Mouse (Mus musculus): ENCODE results near the gene Frmd4a.

Frmd4a gene

GRCm38 (mm10) chr2:4340378-4340777 is 322.9 kb downstream of the Frmd4a start:
- TF ChIP-seq CTCF (conservative IDR thresholded peaks at IDR 0.05; ENCODE audit: low read length) (no peak), NANOG (IDR thresholded peaks at IDR 0.05; ENCODE audit: borderline replicate concordance, low read length) (no peak), POU5F1 (IDR thresholded peaks at IDR 0.05; ENCODE audit: borderline replicate concordance, low read length) (no peak)
- Histone ChIP-seq H3K4me3 (replicated peaks; ENCODE audit: low read length) (no peak overlapping the region), H3K36me3 (ENCODE audit: insufficient read depth, low read length) (no peaks in the 10 kb centered on the region), H3K9me3 (ENCODE audit: low read length) (no peaks in the 10 kb centered on the region; the same call in 1 of the 2 replicates), H3K4me1 (replicated peaks; ENCODE audit: low read depth, low read length) (no peaks in the 10 kb centered on the region), H3K27me3 (ENCODE audit: insufficient read depth, low read length) (no peaks in the 10 kb centered on the region)

GRCm38 (mm10) chr2:4341141-4341540 is 323.6 kb downstream of the Frmd4a start:
- H3K9me3 ChIP-seq (ENCODE audit: low read length), result no peaks in the 10 kb centered on the region; the same call in 1 of the 2 replicates
- H3K4me1 ChIP-seq (replicated peaks; ENCODE audit: low read depth, low read length), result no peaks in the 10 kb centered on the region
- TF ChIP-seq CTCF (conservative IDR thresholded peaks at IDR 0.05; ENCODE audit: low read length), result no peak
- TF ChIP-seq NANOG (IDR thresholded peaks at IDR 0.05; ENCODE audit: borderline replicate concordance, low read length), result no peak
- no peak for TF ChIP-seq POU5F1 (IDR thresholded peaks at IDR 0.05; ENCODE audit: borderline replicate concordance, low read length)
- H3K36me3 ChIP-seq (ENCODE audit: insufficient read depth, low read length), result no peaks in the 10 kb centered on the region
- H3K4me3 ChIP-seq (replicated peaks; ENCODE audit: low read length), result no peak overlapping the region
- H3K27me3 ChIP-seq (ENCODE audit: insufficient read depth, low read length), result no peaks in the 10 kb centered on the region

- Histone ChIP-seq H3K4me1 (replicated peaks; ENCODE audit: low read depth, low read length) (no peaks in the 10 kb centered on the region), H3K36me3 (ENCODE audit: insufficient read depth, low read length) (no peaks in the 10 kb centered on the region), H3K4me3 (replicated peaks; ENCODE audit: low read length) (no peak overlapping the region), H3K9me3 (ENCODE audit: low read length) (no peaks in the 10 kb centered on the region; the same call in 1 of the 2 replicates), H3K27me3 (ENCODE audit: insufficient read depth, low read length) (no peaks in the 10 kb centered on the region)
- TF ChIP-seq POU5F1 (IDR thresholded peaks at IDR 0.05; ENCODE audit: borderline replicate concordance, low read length) (no peak), NANOG (IDR thresholded peaks at IDR 0.05; ENCODE audit: borderline replicate concordance, low read length) (no peak), CTCF (conservative IDR thresholded peaks at IDR 0.05; ENCODE audit: low read length) (no peak)
These were observed 324.5 kb downstream of the Frmd4a start for GRCm38 (mm10) chr2:4342005-4342404.

- Histone ChIP-seq H3K9me3 (ENCODE audit: low read length) (no peaks in the 10 kb centered on the region; the same call in 1 of the 2 replicates), H3K4me3 (replicated peaks; ENCODE audit: low read length) (no peak overlapping the region), H3K4me1 (replicated peaks; ENCODE audit: low read depth, low read length) (no peaks in the 10 kb centered on the region), H3K27me3 (ENCODE audit: insufficient read depth, low read length) (no peaks in the 10 kb centered on the region), H3K36me3 (ENCODE audit: insufficient read depth, low read length) (no peaks in the 10 kb centered on the region)
- TF ChIP-seq NANOG (IDR thresholded peaks at IDR 0.05; ENCODE audit: borderline replicate concordance, low read length) (no peak), CTCF (conservative IDR thresholded peaks at IDR 0.05; ENCODE audit: low read length) (no peak), POU5F1 (IDR thresholded peaks at IDR 0.05; ENCODE audit: borderline replicate concordance, low read length) (no peak)
These were observed 326.9 kb downstream of the Frmd4a start for GRCm38 (mm10) chr2:4344411-4344810.

- no peaks in the 10 kb centered on the region for H3K36me3 ChIP-seq (ENCODE audit: insufficient read depth, low read length)
- no peaks in the 10 kb centered on the region; the same call in 1 of the 2 replicates for H3K9me3 ChIP-seq (ENCODE audit: low read length)
- H3K27me3 ChIP-seq (ENCODE audit: insufficient read depth, low read length), result no peaks in the 10 kb centered on the region
- no peak overlapping the region for H3K4me3 ChIP-seq (replicated peaks; ENCODE audit: low read length)
- no peaks in the 10 kb centered on the region for H3K4me1 ChIP-seq (replicated peaks; ENCODE audit: low read depth, low read length)
- no peak for TF ChIP-seq NANOG (IDR thresholded peaks at IDR 0.05; ENCODE audit: borderline replicate concordance, low read length)
- no peak for TF ChIP-seq CTCF (conservative IDR thresholded peaks at IDR 0.05; ENCODE audit: low read length)
- TF ChIP-seq POU5F1 (IDR thresholded peaks at IDR 0.05; ENCODE audit: borderline replicate concordance, low read length), result no peak
These were observed 328.7 kb downstream of the Frmd4a start for GRCm38 (mm10) chr2:4346232-4346631.

GRCm38 (mm10) chr2:4346953-4347352 is 329.4 kb downstream of the Frmd4a start:
- no peaks in the 10 kb centered on the region for H3K4me1 ChIP-seq (replicated peaks; ENCODE audit: low read depth, low read length)
- H3K36me3 ChIP-seq (ENCODE audit: insufficient read depth, low read length), result no peaks in the 10 kb centered on the region
- TF ChIP-seq POU5F1 (IDR thresholded peaks at IDR 0.05; ENCODE audit: borderline replicate concordance, low read length) (no peak), CTCF (conservative IDR thresholded peaks at IDR 0.05; ENCODE audit: low read length) (no peak), NANOG (IDR thresholded peaks at IDR 0.05; ENCODE audit: borderline replicate concordance, low read length) (no peak)
- H3K9me3 ChIP-seq (ENCODE audit: low read length), result no peaks in the 10 kb centered on the region; the same call in 1 of the 2 replicates
- no peaks in the 10 kb centered on the region for H3K27me3 ChIP-seq (ENCODE audit: insufficient read depth, low read length)
- no peak overlapping the region for H3K4me3 ChIP-seq (replicated peaks; ENCODE audit: low read length)

GRCm38 (mm10) chr2:4347782-4348181 is 330.3 kb downstream of the Frmd4a start:
- no peak for TF ChIP-seq NANOG (IDR thresholded peaks at IDR 0.05; ENCODE audit: borderline replicate concordance, low read length)
- no peak for TF ChIP-seq CTCF (conservative IDR thresholded peaks at IDR 0.05; ENCODE audit: low read length)
- TF ChIP-seq POU5F1 (IDR thresholded peaks at IDR 0.05; ENCODE audit: borderline replicate concordance, low read length), result no peak
- H3K4me1 ChIP-seq (replicated peaks; ENCODE audit: low read depth, low read length), result no peaks in the 10 kb centered on the region
- no peaks in the 10 kb centered on the region; the same call in 1 of the 2 replicates for H3K9me3 ChIP-seq (ENCODE audit: low read length)
- no peaks in the 10 kb centered on the region for H3K36me3 ChIP-seq (ENCODE audit: insufficient read depth, low read length)
- H3K4me3 ChIP-seq (replicated peaks; ENCODE audit: low read length), result no peak overlapping the region
- H3K27me3 ChIP-seq (ENCODE audit: insufficient read depth, low read length), result no peaks in the 10 kb centered on the region

- H3K4me1 ChIP-seq (replicated peaks; ENCODE audit: low read depth, low read length), result no peaks in the 10 kb centered on the region
- no peaks in the 10 kb centered on the region for H3K27me3 ChIP-seq (ENCODE audit: insufficient read depth, low read length)
- no peak overlapping the region for H3K4me3 ChIP-seq (replicated peaks; ENCODE audit: low read length)
- no peaks in the 10 kb centered on the region for H3K36me3 ChIP-seq (ENCODE audit: insufficient read depth, low read length)
- no peak for TF ChIP-seq POU5F1 (IDR thresholded peaks at IDR 0.05; ENCODE audit: borderline replicate concordance, low read length)
- no peak for TF ChIP-seq CTCF (conservative IDR thresholded peaks at IDR 0.05; ENCODE audit: low read length)
- no peaks in the 10 kb centered on the region; the same call in 1 of the 2 replicates for H3K9me3 ChIP-seq (ENCODE audit: low read length)
These were observed 331.0 kb downstream of the Frmd4a start for GRCm38 (mm10) chr2:4348509-4348908.

GRCm38 (mm10) chr2:4356812-4357384 is 339.4 kb downstream of the Frmd4a start:
- Histone ChIP-seq H3K4me1 (replicated peaks; ENCODE audit: low read depth, low read length) (no peaks in the 10 kb centered on the region), H3K4me3 (replicated peaks; ENCODE audit: low read length) (no peak overlapping the region)
- no peak for TF ChIP-seq POU5F1 (IDR thresholded peaks at IDR 0.05; ENCODE audit: borderline replicate concordance, low read length)
- TF ChIP-seq NANOG (IDR thresholded peaks at IDR 0.05; ENCODE audit: borderline replicate concordance, low read length), result no peak

More at GRCm38 (mm10) chr2:4356812-4357384, 339.4 kb downstream of the Frmd4a start:
- no peaks in the 10 kb centered on the region for H3K36me3 ChIP-seq (ENCODE audit: insufficient read depth, low read length)
- H3K9me3 ChIP-seq (ENCODE audit: low read length), result no peaks in the 10 kb centered on the region
- no peaks in the 10 kb centered on the region for H3K27me3 ChIP-seq (ENCODE audit: insufficient read depth, low read length)
